Mouse (Mus musculus) liver, postnatal 0 days (tissue): Measurements from ENCODE around the gene Msi1. TPM values are rescaled to one million over a fixed set of nuclear protein-coding genes. Genes with fewer than 3 reads are reported as not detected.

Source experiments
- ATAC-seq: fragments of 200-750 bp; cut with Nextera tagmentation; 2 replicates; pipeline ENCODE4 v1.8.0; 2017; ENCODE audit warnings: mild to moderate bottlenecking, moderate library complexity
- DNase-seq: peaks from one replicate; pipeline ENCODE4 v3.0.0-alpha.2; 2016
- H3K27ac ChIP-seq: fragments of 300-500 bp; sonication (generic); 2 replicates; pipeline ENCODE4 v1.5.1; 2014; ENCODE audit warnings: antibody characterized with exemption, moderate library complexity, mild to moderate bottlenecking, low read depth
- H3K27me3 ChIP-seq: fragments of 300-500 bp; sonication (generic); 2 replicates; pipeline ENCODE4 v1.6.1; 2014; ENCODE audit warnings: low read length, control low read depth, mixed read lengths; ENCODE audit not compliant: insufficient read depth
- H3K36me3 ChIP-seq: fragments of 300-500 bp; sonication (generic); replicated peaks from 2 replicates; pipeline ENCODE4 v1.6.1; 2014; ENCODE audit warnings: mild to moderate bottlenecking, control low read depth, low read length, moderate library complexity, mixed read lengths; ENCODE audit not compliant: insufficient read depth
- H3K4me1 ChIP-seq: fragments of 300-500 bp; sonication (generic); 2 replicates; pipeline ENCODE4 v1.6.1; 2014; ENCODE audit warnings: antibody characterized with exemption, mild to moderate bottlenecking, control low read depth; ENCODE audit not compliant: insufficient read depth
- H3K4me2 ChIP-seq: fragments of 300-500 bp; sonication (generic); 2 replicates; pipeline ENCODE4 v1.6.1; 2014; ENCODE audit warnings: low read depth, mild to moderate bottlenecking, low read length, moderate library complexity, mixed read lengths
- H3K4me3 ChIP-seq: fragments of 300-500 bp; sonication (generic); 2 replicates; pipeline ENCODE4 v1.5.1; 2014; ENCODE audit warnings: low read depth, low read length
- H3K9ac ChIP-seq: fragments of 300-500 bp; sonication (generic); replicated peaks from 2 replicates; pipeline ENCODE4 v1.6.1; 2014; ENCODE audit warnings: mild to moderate bottlenecking, moderate library complexity
- H3K9me3 ChIP-seq: fragments of 300-500 bp; sonication (generic); 2 replicates; pipeline ENCODE4 v1.6.1; 2016; ENCODE audit warnings: mild to moderate bottlenecking, control low read depth, low read length, mixed read lengths
- CTCF ChIP-seq: sonication (generic); IDR thresholded peaks from 2 replicates; pipeline ENCODE4 v1.5.1; 2016; ENCODE audit warnings: antibody characterized with exemption, low read depth
- EP300 ChIP-seq: IDR thresholded peaks from 2 replicates; pipeline ENCODE4 v1.6.1; 2016; ENCODE audit warnings: antibody characterized with exemption, low read depth, mild to moderate bottlenecking
- WGBS: fragments of 180-500 bp; shearing (Covaris S2); extraction: QIAGEN DNeasy Blood & Tissue Kit; methylation state at CpG from one replicate; pipeline ENCODE4 v1.1.7; 2014; ENCODE audit not compliant: insufficient replicate concordance; 5-methylcytosine and 5-hydroxymethylcytosine counted together
- polyA plus RNA-seq: library from polyadenylated mRNA; unstranded; fragments of >200 nt; fragmentation: Nextera tagmentation; extraction: Ambion mirVana; gene quantifications from 2 replicates; pipeline ENCODE4 v1.2.1, GENCODE M21; 2015

Gene Msi1
- polyA plus RNA-seq, 1 experiment from 2014 or later: 0.15 TPM

DNA sequence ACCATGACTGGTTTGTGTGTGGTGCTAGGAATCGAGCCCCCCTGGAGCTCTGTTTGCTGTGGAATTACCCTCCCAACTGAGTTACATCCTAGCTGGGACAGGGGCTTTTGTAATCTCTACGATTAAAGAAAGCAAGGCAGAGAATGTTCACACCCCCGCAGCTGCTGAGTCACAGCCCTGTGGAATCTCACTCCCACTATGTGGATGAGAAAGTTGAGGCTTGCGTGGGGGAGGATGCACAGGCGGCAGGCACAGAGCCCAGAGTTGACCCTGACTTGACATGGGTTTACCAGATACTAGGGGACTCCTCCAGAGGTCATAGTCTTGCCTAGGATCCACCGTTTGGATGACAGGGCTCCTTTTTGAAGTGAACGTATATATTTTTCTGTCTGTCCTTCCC is 67.6 kb downstream of the Msi1 start:
- no peak overlapping the region for H3K9ac ChIP-seq
- ATAC-seq: no peak
- TF ChIP-seq EP300 (no peak), CTCF (no peak)
- no peaks in the 10 kb centered on the region for H3K36me3 ChIP-seq
- no peak overlapping the region for H3K4me3 ChIP-seq
- H3K4me2 ChIP-seq: no peak overlapping the region
- H3K27me3 ChIP-seq: no peaks in the 10 kb centered on the region
- no peaks in the 10 kb centered on the region for H3K9me3 ChIP-seq
- H3K4me1 ChIP-seq: peaks cover 3% of the 10 kb centered on the region
- no peak overlapping the region for H3K27ac ChIP-seq
- WGBS: 61% methylated on average over 7 of the region's 7 CpGs
- DNase-seq: no peak

DNA sequence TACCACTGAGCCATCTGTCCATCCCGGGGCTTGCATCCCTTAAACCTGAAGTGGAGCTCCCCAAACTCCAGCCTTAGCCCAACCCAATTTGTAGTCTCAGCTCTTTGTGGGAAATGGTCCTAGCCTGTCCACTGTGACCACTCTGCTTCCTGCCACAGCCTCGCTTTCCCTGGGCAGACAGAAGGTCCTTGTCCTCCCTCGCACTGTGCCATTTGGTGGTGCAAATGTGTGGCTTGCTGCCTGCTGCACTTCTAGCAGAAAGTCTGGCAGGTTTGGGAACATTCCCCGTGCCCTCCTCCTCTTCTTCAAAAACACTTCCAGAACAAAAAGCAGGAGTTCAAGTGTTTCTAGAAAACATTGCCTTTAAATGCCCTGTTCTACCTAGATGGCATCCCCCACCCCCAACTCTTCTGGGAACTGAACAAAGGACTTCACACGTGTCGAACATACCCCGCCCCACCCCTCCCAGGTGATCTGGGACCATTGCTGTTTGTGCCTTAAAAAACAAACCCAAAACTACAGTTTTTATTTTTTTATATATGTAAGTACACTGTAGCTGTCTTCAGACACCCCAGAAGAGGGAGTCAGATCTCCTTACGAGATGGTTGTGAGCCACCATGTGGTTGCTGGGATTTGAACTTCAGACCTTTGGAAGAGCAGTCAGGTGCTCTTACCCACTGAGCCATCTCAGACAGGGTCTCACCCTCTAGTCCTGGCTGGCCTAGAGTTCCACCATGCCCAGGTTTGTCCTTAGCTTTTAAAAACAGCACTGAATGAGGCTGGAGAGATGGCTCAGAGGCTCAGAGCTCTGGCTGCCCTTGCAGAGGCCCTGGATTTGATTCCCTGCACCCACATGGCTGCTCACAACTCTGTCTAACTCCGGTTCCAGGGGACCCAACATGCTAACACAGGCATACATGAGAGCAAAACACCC is 69.2 kb downstream of the Msi1 start:
- Histone ChIP-seq H3K9me3 (no peaks in the 10 kb centered on the region), H3K4me3 (no peak overlapping the region), H3K9ac (no peak overlapping the region), H3K27ac (no peak overlapping the region), H3K4me1 (no peaks in the 10 kb centered on the region; the same call in 1 of the 2 replicates), H3K27me3 (no peaks in the 10 kb centered on the region), H3K4me2 (no peak overlapping the region), H3K36me3 (no peaks in the 10 kb centered on the region)
- ATAC-seq: no peak
- TF ChIP-seq EP300: no peak
- TF ChIP-seq CTCF: no peak
- no peak for DNase-seq
- 67% methylated on average over 9 of the region's 9 CpGs for WGBS

DNA sequence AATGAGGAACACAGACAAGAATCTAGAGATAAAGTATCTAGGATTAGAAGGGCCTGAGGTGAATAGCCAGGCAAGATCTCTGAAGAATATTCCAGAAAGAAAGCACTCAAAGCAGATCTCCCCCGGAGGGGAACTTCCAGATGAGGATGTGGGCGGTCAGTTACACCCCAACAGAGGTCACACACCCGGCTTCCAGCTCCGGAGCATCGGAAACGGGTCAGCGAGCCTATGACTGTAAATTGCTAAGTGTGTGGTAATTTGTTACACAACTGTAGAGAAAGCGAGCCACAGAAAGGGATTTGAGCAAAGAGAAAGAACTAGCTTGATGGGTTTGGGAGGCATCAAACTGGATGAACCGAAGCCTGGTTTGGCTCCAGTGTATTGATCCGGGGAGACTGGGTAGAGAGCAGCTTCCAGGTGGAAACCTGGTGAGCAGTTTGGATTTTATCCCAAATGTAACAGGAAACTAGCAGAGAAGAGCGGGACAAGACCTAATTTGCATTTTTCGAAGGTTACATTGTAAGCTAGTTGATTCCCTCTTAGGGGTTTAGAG is 71.1 kb downstream of the Msi1 start:
- Histone ChIP-seq H3K9me3 (peaks cover 2% of the 10 kb centered on the region; the same call in 1 of the 2 replicates), H3K9ac (no peak overlapping the region), H3K4me1 (no peaks in the 10 kb centered on the region; the same call in 1 of the 2 replicates), H3K4me3 (no peak overlapping the region), H3K36me3 (no peaks in the 10 kb centered on the region), H3K27ac (peak overlapping the region; percentile 66), H3K4me2 (peak overlapping the region; percentile 44; the same call in 1 of the 2 replicates), H3K27me3 (no peaks in the 10 kb centered on the region)
- ATAC-seq: peak; percentile 50
- 54% methylated on average over 12 of the region's 12 CpGs for WGBS
- DNase-seq: peak; percentile 50
- TF ChIP-seq CTCF (no peak), EP300 (peak; percentile 48; the same call in 1 of the 2 replicates)

DNA sequence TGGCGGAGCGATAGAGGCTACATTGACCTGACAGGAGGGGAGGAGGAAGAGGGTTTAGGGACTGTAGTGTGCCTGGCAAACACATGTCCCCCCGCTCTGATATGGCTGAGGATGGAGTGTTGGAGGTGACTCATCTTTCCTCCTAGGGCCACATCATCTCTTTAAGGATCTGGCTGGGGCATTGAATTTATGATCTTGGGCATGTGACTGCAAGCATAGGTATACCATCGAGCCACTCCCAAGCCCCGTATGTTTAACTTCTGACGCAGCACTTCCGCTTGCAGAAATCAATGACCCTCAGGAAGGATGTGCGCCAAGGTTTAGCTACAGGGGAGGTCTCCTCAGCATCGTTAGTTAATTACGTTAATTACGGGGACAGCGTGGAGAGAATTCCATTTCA is 73.6 kb downstream of the Msi1 start:
- Histone ChIP-seq H3K27me3 (no peaks in the 10 kb centered on the region), H3K9ac (no peak overlapping the region), H3K9me3 (peaks cover 2% of the 10 kb centered on the region; the same call in 1 of the 2 replicates), H3K4me2 (no peak overlapping the region), H3K36me3 (no peaks in the 10 kb centered on the region), H3K4me3 (no peak overlapping the region), H3K27ac (no peak overlapping the region), H3K4me1 (peaks cover 12% of the 10 kb centered on the region)
- no peak for TF ChIP-seq EP300
- TF ChIP-seq CTCF: no peak
- no peak for ATAC-seq
- 53% methylated on average over 12 of the region's 12 CpGs for WGBS
- no peak for DNase-seq

Other genes with a start within 250 kb of the Msi1 start
- not detected in 2 replicates for gene Cabp1, start 235.2 kb upstream of the Msi1 start, polyA plus RNA-seq
- 58.7 and 61.8 TPM in 2 replicates for gene Pop5, start 193.8 kb upstream of the Msi1 start, polyA plus RNA-seq
- 75.4 and 78.4 TPM in 2 replicates for gene Rnf10, start 156.7 kb upstream of the Msi1 start, polyA plus RNA-seq
- gene Coq5, start 149.9 kb upstream of the Msi1 start, polyA plus RNA-seq: 19.5 and 19.6 TPM in 2 replicates
- 388 and 399 TPM in 2 replicates for gene Dynll1, start 128.6 kb upstream of the Msi1 start, polyA plus RNA-seq
- 86.0 and 90.6 TPM in 2 replicates for gene Srsf9, start 102.4 kb upstream of the Msi1 start, polyA plus RNA-seq
- 11.7 and 12.1 TPM in 2 replicates for gene Gatc, start 88.4 kb upstream of the Msi1 start, polyA plus RNA-seq
- gene Triap1, start 88.4 kb upstream of the Msi1 start, polyA plus RNA-seq: 20.3 and 24.2 TPM in 2 replicates
- gene Cox6a1, start 80.6 kb upstream of the Msi1 start, polyA plus RNA-seq: 936 and 952 TPM in 2 replicates
- gene Pla2g1b, start 36.7 kb downstream of the Msi1 start, polyA plus RNA-seq: not detected in 2 replicates
- 3.5 and 3.9 TPM in 2 replicates for gene Sirt4, start 55.1 kb downstream of the Msi1 start, polyA plus RNA-seq
- 14.9 and 16.3 TPM in 2 replicates for gene Pxn, start 77.1 kb downstream of the Msi1 start, polyA plus RNA-seq
- gene Rplp0, start 129.9 kb downstream of the Msi1 start, polyA plus RNA-seq: 793 and 822 TPM in 2 replicates
- gene Gcn1l1, start 135.7 kb downstream of the Msi1 start, polyA plus RNA-seq: 7.7 and 10.3 TPM in 2 replicates
- 7.6 and 8.6 TPM in 2 replicates for gene Rab35, start 202.3 kb downstream of the Msi1 start, polyA plus RNA-seq